Mouse (Mus musculus): Measurements from ENCODE around the gene Gm7347. TPM values are rescaled to one million over a fixed set of nuclear protein-coding genes. Genes with fewer than 3 reads are reported as not detected.
"Not testable (repeated sequence)": the region's sequence is repeated elsewhere in the genome, so short reads cannot be mapped to it uniquely, and the experiment has no call there.

Gene Gm7347
- total RNA-seq (2021) (not detected), polyA plus RNA-seq (2012; rRNA removed) (not detected in 2 replicates)
- long read RNA-seq, result 0 reads

DNA sequence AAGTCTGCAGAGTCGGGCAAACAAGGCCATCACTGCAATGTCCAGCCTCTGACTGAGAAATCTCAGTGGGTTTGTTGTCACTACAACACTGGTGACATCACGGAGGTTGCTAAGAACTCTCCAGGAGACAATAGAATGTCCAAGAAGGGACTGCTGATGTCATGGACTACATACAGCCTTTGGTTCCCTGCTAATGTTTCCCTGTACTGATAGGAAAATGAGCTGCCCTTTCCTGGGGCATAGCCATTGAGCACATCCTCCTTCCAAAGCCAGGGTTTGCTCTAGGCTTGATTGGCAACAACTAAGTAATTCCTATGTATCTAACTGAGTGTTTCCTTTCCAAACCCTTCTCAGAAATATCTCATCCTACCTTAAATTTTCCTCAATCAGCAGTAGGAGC is at the start of gene Gm7347:
Gm7347 (minus strand) TSS at position 101 of the 400 bp plus-strand sequence.
- DNase-seq, result not testable (repeated sequence)

DNA sequence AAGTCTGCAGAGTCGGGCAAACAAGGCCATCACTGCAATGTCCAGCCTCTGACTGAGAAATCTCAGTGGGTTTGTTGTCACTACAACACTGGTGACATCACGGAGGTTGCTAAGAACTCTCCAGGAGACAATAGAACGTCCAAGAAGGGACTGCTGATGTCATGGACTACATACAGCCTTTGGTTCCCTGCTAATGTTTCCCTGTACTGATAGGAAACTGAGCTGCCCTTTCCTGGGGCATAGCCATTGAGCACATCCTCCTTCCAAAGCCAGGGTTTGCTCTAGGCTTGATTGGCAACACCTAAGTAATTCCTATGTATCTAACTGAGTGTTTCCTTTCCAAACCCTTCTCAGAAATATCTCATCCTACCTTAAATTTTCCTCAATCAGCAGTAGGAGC is 46.9 kb upstream of the Gm7347 start, which contains the start of gene 5031410I06Rik:
5031410I06Rik (minus strand) TSS at position 101 of the 400 bp plus-strand sequence.
- not testable (repeated sequence) for DNase-seq

DNA sequence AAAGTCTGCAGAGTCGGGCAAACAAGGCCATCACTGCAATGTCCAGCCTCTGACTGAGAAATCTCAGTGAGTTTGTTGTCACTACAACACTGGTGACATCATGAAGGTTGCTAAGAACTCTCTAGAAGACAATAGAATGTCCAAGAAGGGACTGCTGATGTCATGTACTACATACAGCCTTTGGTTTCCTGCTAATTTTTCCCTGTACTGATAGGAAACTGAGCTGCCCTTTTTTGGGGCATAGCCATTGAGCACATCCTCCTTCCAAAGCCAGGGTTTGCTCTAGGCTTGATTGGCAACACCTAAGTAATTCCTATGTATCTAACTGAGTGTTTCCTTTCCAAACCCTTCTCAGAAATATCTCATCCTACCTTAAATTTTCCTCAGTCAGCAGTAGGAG is 30.8 kb upstream of the Gm7347 start, which contains the start of gene Gm10471:
Gm10471 (minus strand) TSS at position 101 of the 400 bp plus-strand sequence.
- not testable (repeated sequence) for DNase-seq

DNA sequence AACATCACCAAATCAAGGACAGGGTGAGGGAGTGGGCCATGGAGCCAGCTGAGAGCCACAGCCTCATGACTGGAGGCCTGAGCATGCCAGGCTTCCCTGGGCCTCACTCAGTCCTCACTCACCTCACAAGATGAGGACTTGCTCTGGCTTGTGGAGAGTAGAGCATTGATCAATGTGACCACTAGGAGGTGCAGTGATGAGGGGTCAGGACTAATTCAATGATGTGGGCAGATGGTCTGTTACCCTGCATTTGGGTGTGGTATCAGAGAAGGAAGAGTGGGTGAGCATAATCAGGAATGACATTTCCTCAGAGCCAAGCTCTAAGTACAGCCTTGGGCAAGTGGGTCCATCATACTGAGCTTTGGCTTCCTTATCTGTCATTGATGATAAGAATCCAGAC is 20.6 kb upstream of the Gm7347 start:
- not testable (repeated sequence) for DNase-seq

DNA sequence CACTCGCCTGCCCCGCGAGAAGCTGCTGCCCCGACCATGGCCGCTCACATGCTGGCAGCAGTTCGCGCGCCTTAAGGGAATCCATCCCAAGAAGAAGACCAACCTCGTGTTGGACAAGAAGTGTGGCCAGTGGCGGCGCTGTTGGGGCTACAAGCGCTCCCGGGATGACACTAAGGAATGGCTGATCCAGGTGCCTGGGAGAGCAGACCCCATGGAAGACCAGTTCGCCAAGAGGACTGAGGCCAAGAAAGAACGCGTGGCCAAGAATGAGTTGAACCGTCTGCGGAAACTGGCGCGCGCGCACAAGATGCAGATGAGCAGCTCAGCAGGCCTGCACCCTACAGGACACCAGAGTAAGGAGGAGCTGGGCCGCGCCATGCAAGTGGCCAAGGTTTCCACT is 12.3 kb upstream of the Gm7347 start:
- no peak for DNase-seq

DNA sequence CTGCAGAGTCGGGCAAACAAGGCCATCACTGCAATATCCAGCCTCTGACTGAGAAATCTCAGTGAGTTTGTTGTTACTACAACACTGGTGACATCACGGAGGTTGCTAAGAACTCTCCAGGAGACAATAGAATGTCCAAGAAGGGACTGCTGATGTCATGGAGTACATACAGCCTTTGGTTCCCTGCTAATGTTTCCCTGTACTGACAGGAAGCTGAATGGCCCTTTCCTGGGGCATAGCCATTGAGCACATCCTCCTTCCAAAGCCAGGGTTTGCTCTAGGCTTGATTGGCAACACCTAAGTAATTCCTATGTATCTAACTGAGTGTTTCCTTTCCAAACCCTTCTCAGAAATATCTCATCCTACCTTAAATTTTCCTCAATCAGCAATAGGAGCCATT is 18.9 kb downstream of the Gm7347 start, which contains the start of gene Speer4a:
Speer4a (minus strand) TSS at position 101 of the 400 bp plus-strand sequence.
- DNase-seq, result not testable (repeated sequence)

DNA sequence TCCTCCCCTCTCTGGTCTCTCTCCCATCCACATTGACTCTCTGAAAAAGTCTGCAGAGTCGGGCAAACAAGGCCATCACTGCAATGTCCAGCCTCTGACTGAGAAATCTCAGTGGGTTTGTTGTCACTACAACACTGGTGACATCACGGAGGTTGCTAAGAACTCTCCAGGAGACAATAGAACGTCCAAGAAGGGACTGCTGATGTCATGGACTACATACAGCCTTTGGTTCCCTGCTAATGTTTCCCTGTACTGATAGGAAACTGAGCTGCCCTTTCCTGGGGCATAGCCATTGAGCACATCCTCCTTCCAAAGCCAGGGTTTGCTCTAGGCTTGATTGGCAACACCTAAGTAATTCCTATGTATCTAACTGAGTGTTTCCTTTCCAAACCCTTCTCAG is 35.6 kb downstream of the Gm7347 start, which contains the start of gene Gm5862:
Gm5862 (minus strand) TSS at position 101 of the 400 bp plus-strand sequence.
- not testable (repeated sequence) for DNase-seq

DNA sequence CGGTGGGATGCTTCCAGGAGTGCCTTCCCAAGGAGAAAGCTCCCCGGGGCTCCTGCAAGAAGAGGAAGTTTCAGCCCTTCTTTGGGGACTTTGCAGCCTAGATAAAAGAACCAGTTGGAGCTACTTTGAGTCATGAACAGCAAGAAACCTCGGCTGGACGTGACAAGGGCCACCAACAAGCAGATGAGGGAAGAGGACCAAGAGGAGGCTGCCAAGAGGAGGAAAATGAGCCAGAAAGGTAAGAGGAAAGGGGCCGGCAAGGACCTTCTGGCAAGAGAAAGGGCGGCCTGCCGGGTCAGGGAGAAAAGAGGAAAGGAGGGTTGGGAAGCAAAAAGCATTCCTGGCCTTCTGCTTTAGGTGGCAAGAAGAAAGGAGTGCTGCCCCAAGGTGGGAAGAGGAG is 50.7 kb downstream of the Gm7347 start:
- not testable (repeated sequence) for DNase-seq

DNA sequence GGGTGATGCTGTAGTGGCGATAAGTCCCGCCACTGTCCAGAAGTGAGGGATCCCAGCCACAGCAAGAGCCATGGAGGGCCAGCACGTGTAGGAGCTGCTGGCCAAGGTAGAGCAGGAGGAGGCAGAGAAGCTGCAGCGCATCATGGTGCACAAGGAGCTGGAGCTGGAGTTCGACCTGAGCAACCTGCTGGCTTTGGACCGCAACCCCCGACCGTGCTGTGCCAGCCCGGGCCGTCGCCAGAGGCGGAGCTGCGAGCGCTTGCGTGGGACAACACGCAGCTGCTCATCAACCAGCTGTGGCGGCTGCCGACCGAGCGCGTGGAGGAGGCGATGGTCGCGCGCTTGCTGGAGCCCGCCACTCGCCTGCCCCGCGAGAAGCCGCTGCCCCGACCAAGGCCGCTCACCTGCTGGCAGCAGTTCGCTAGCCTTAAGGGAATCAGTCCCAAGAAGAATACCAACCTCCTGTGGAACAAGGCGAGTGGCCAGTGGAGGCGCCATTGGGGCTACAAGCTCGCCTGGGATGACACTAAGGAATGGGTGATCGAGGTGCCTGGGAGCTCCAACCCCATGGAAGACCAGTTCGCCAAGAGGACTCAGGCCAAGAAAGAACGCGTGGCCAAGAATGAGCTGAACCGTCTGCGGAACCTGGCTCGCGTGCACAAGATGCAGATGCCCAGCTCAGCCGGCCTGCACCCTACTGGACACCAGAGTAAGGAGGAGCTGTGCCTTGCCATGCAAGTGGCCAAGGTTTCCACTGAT is 51.3 kb downstream of the Gm7347 start:
- DNase-seq, result peak; percentile 59

DNA sequence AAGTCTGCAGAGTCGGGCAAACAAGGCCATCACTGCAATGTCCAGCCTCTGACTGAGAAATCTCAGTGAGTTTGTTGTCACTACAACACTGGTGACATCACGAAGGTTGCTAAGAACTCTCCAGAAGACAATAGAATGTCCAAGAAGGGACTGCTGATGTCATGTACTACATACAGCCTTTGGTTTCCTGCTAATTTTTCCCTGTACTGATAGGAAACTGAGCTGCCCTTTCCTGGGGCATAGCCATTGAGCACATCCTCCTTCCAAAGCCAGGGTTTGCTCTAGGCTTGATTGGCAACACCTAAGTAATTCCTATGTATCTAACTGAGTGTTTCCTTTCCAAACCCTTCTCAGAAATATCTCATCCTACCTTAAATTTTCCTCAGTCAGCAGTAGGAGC is 53.7 kb downstream of the Gm7347 start, which contains the start of gene Gm1979:
Gm1979 (minus strand) TSS at position 101 of the 400 bp plus-strand sequence.
- DNase-seq, result not testable (repeated sequence)

Other genes starting within 250 kb of the Gm7347 start
- under 1 TPM in 1 of 2 experiments, not detected in 1; 0.17 TPM for gene Gm21663, start 116.2 kb downstream of the Gm7347 start, total RNA-seq (2021)
- gene Gm21663, start 116.2 kb downstream of the Gm7347 start, polyA plus RNA-seq (2012; rRNA removed), result not detected in 2 replicates
- not detected for gene Gm21671, start 104.2 kb downstream of the Gm7347 start, total RNA-seq (2021)
- not detected in 2 replicates for gene Gm21671, start 104.2 kb downstream of the Gm7347 start, polyA plus RNA-seq (2012; rRNA removed)
- not detected for gene Gm21680, start 85.9 kb downstream of the Gm7347 start, total RNA-seq (2021)
- gene Gm21680, start 85.9 kb downstream of the Gm7347 start, polyA plus RNA-seq (2012; rRNA removed), result not detected in 2 replicates
- gene Gm21698, start 69.9 kb downstream of the Gm7347 start, total RNA-seq (2021), result not detected
- gene Gm21698, start 69.9 kb downstream of the Gm7347 start, polyA plus RNA-seq (2012; rRNA removed), result not detected in 2 replicates
- not detected for gene Gm1979, start 53.8 kb downstream of the Gm7347 start, total RNA-seq (2021)
- gene Gm1979, start 53.8 kb downstream of the Gm7347 start, polyA plus RNA-seq (2012; rRNA removed), result not detected in 2 replicates
- not detected for gene Gm5862, start 35.7 kb downstream of the Gm7347 start, total RNA-seq (2021)
- gene Gm5862, start 35.7 kb downstream of the Gm7347 start, polyA plus RNA-seq (2012; rRNA removed), result not detected in 2 replicates
- gene Speer4a, start 19.0 kb downstream of the Gm7347 start, total RNA-seq (2021), result not detected
- gene Speer4a, start 19.0 kb downstream of the Gm7347 start, polyA plus RNA-seq (2012; rRNA removed), result not detected in 2 replicates
- gene Gm10471, start 30.7 kb upstream of the Gm7347 start, total RNA-seq (2021), result not detected
- gene Gm10471, start 30.7 kb upstream of the Gm7347 start, polyA plus RNA-seq (2012; rRNA removed), result not detected in 2 replicates
- gene 5031410I06Rik, start 46.8 kb upstream of the Gm7347 start, total RNA-seq (2021), result not detected
- not detected in 2 replicates for gene 5031410I06Rik, start 46.8 kb upstream of the Gm7347 start, polyA plus RNA-seq (2012; rRNA removed)
- gene Gm10220, start 62.8 kb upstream of the Gm7347 start, total RNA-seq (2021), result not detected
- gene Gm10220, start 62.8 kb upstream of the Gm7347 start, polyA plus RNA-seq (2012; rRNA removed), result not detected in 2 replicates
- under 1 TPM; 0.21 to 0.23 TPM for gene Gm7361, start 199.1 kb upstream of the Gm7347 start, total RNA-seq (2021)
- gene Gm7361, start 199.1 kb upstream of the Gm7347 start, polyA plus RNA-seq (2012; rRNA removed), result 0.09 and 0.10 TPM in 2 replicates